Mouse (Mus musculus) fibroblast of lung, adult 2 months (primary cell): ENCODE data around the gene Klf13.
A peak's percentile ranks its signal among the peaks of the same experiment; 100 is the strongest.

ENCODE experiments used
- DNase-seq: peaks from one replicate; pipeline ENCODE4 v3.0.0-alpha.2; 2011; ENCODE audit warnings: low read depth

Gene Klf13

GRCm38 (mm10) chr7:63925413-63926360 is 13.0 kb downstream of the Klf13 start:
- DNase-seq = no peak

GRCm38 (mm10) chr7:63924747-63925412 is 13.8 kb downstream of the Klf13 start:
- DNase-seq = peak; percentile 87

- no peak for DNase-seq
These were observed 14.6 kb downstream of the Klf13 start for GRCm38 (mm10) chr7:63924151-63924550.

GRCm38 (mm10) chr7:63922975-63923374 is 15.7 kb downstream of the Klf13 start:
- no peak for DNase-seq

GRCm38 (mm10) chr7:63922571-63922970 is 16.1 kb downstream of the Klf13 start:
- no peak for DNase-seq

GRCm38 (mm10) chr7:63921909-63922562 is 16.7 kb downstream of the Klf13 start:
- no peak for DNase-seq

- no peak for DNase-seq
These were observed 19.6 kb downstream of the Klf13 start for GRCm38 (mm10) chr7:63918771-63919768.

- no peak for DNase-seq
These were observed 21.0 kb downstream of the Klf13 start for GRCm38 (mm10) chr7:63917693-63918092.

GRCm38 (mm10) chr7:63916268-63916907 is 22.3 kb downstream of the Klf13 start, which contains the start of gene E030018B13Rik:
Gene E030018B13Rik (plus strand): TSS chr7:63916857.
- DNase-seq = no peak

GRCm38 (mm10) chr7:63914891-63915290 is 23.8 kb downstream of the Klf13 start:
- DNase-seq = no peak

- DNase-seq = no peak
These were observed 24.7 kb downstream of the Klf13 start for GRCm38 (mm10) chr7:63913724-63914692.

GRCm38 (mm10) chr7:63912924-63913723 is 25.6 kb downstream of the Klf13 start:
- DNase-seq = no peak

- no peak for DNase-seq
These were observed 26.4 kb downstream of the Klf13 start for GRCm38 (mm10) chr7:63912234-63912810.

- DNase-seq = no peak
These were observed 27.1 kb downstream of the Klf13 start for GRCm38 (mm10) chr7:63911383-63912233.

- no peak for DNase-seq
These were observed 27.8 kb downstream of the Klf13 start for GRCm38 (mm10) chr7:63910912-63911311.

GRCm38 (mm10) chr7:63910225-63910624 is 28.5 kb downstream of the Klf13 start:
- no peak for DNase-seq
